Mouse (Mus musculus) stomach, postnatal 0 days (tissue): ENCODE measurements around the gene Kantr.

Experiments
- CTCF ChIP-seq: IDR thresholded peaks from 2 replicates; pipeline ENCODE4 v1.5.1; 2016; ENCODE audit warnings: antibody characterized with exemption, low read depth, mild to moderate bottlenecking, moderate library complexity
- EP300 ChIP-seq: optimal IDR thresholded peaks from 2 replicates; pipeline ENCODE3; 2016; ENCODE audit warnings: antibody characterized with exemption

GRCm38 (mm10) chrX:152326996-152327688, at the start of gene Kantr:
- no peak for TF ChIP-seq CTCF
- TF ChIP-seq EP300, result no peak
